Mouse (Mus musculus) bone marrow macrophage, adult 2 months (primary cell): ENCODE data around the gene Cers1.

Experiments used
- CTCF ChIP-seq: IDR thresholded peaks from 2 replicates; pipeline ENCODE4 v1.5.1; 2012; ENCODE audit warnings: low read depth, mild to moderate bottlenecking, low read length, moderate library complexity
- POLR2A ChIP-seq: IDR thresholded peaks from 2 replicates; pipeline ENCODE4 v1.6.1; 2012; ENCODE audit warnings: mild to moderate bottlenecking, low read depth, low read length, borderline replicate concordance

- TF ChIP-seq CTCF: no peak
- no peak for TF ChIP-seq POLR2A
Measured at GRCm38 (mm10) chr8:70370476-70370875, 54.9 kb downstream of the Cers1 start.
